Mouse (Mus musculus) urinary bladder, adult 18-20 months (tissue): ENCODE results near the gene Macrod1.

Experiments used
- DNase-seq, 2 experiments: peaks; one replicate each; pipeline ENCODE4 v3.0.0; 2022; ENCODE audit warnings: low spot score in 2 of 2, mixed read lengths in 2 of 2

The Macrod1 gene

GRCm38 (mm10) chr19:7113574-7113973 is 57.0 kb downstream of the Macrod1 start:
- DNase-seq: no peak

- no peak for DNase-seq
Observed at GRCm38 (mm10) chr19:7116038-7116731, 59.6 kb downstream of the Macrod1 start.

- DNase-seq: no peak
Observed at GRCm38 (mm10) chr19:7117141-7117540, 60.5 kb downstream of the Macrod1 start.

GRCm38 (mm10) chr19:7117653-7118307 is 61.2 kb downstream of the Macrod1 start:
- DNase-seq: no peak

GRCm38 (mm10) chr19:7121252-7121651 is 64.6 kb downstream of the Macrod1 start:
- DNase-seq: no peak

- DNase-seq: no peak
Observed at GRCm38 (mm10) chr19:7122277-7122676, 65.7 kb downstream of the Macrod1 start.

- DNase-seq: no peak
Observed at GRCm38 (mm10) chr19:7122698-7123306, 66.2 kb downstream of the Macrod1 start.

- no peak for DNase-seq
Observed at GRCm38 (mm10) chr19:7125526-7126156, 69.0 kb downstream of the Macrod1 start.

- DNase-seq: no peak
Observed at GRCm38 (mm10) chr19:7126209-7126608, 69.6 kb downstream of the Macrod1 start.

- DNase-seq: no peak
Observed at GRCm38 (mm10) chr19:7126933-7127332, 70.3 kb downstream of the Macrod1 start.

GRCm38 (mm10) chr19:7128551-7129475 is 72.2 kb downstream of the Macrod1 start:
- DNase-seq: no peak

GRCm38 (mm10) chr19:7130317-7130716 is 73.7 kb downstream of the Macrod1 start:
- no peak for DNase-seq

GRCm38 (mm10) chr19:7133436-7133835 is 76.8 kb downstream of the Macrod1 start:
- no peak for DNase-seq

- DNase-seq: no peak
Observed at GRCm38 (mm10) chr19:7134631-7135091, 78.1 kb downstream of the Macrod1 start.

GRCm38 (mm10) chr19:7135525-7135924 is 78.9 kb downstream of the Macrod1 start:
- DNase-seq: peak in 1 of 2 experiments; percentile 41

- peak in 1 of 2 experiments; percentile 29 for DNase-seq
Observed at GRCm38 (mm10) chr19:7136016-7136415, 79.4 kb downstream of the Macrod1 start.

- DNase-seq: no peak
Observed at GRCm38 (mm10) chr19:7136714-7137498, 80.3 kb downstream of the Macrod1 start.

- DNase-seq: no peak
Observed at GRCm38 (mm10) chr19:7138327-7138726, 81.7 kb downstream of the Macrod1 start.

GRCm38 (mm10) chr19:7139321-7139720 is 82.7 kb downstream of the Macrod1 start:
- DNase-seq: no peak

GRCm38 (mm10) chr19:7140373-7140772 is 83.8 kb downstream of the Macrod1 start:
- no peak for DNase-seq
